Mouse (Mus musculus) heart, postnatal 0 days (tissue): ENCODE results near the gene Chst15. TPM values are rescaled to one million over a fixed set of nuclear protein-coding genes. Genes with fewer than 3 reads are reported as not detected.

Experiments
- ATAC-seq: fragments of 200-750 bp; cut with Nextera tagmentation; 2 replicates; pipeline ENCODE4 v1.8.0; 2017; ENCODE audit warnings: low read depth, moderate number of reproducible peaks, moderate library complexity; ENCODE audit not compliant: insufficient read depth
- DNase-seq: peaks from one replicate; pipeline ENCODE4 v3.0.0-alpha.2; 2016; ENCODE audit warnings: low spot score
- H3K27ac ChIP-seq: fragments of 300-500 bp; sonication (generic); 2 replicates; pipeline ENCODE4 v1.5.1; 2014; ENCODE audit warnings: low read depth, mild to moderate bottlenecking
- H3K27me3 ChIP-seq: fragments of 300-500 bp; sonication (generic); 2 replicates; pipeline ENCODE4 v1.6.1; 2014; ENCODE audit warnings: low read length, mixed read lengths; ENCODE audit not compliant: control insufficient read depth, insufficient read depth
- H3K36me3 ChIP-seq: fragments of 300-500 bp; sonication (generic); replicated peaks from 2 replicates; pipeline ENCODE4 v1.6.1; 2014; ENCODE audit warnings: low read length, mixed read lengths; ENCODE audit not compliant: control insufficient read depth, insufficient read depth
- H3K4me1 ChIP-seq: fragments of 300-500 bp; sonication (generic); 2 replicates; pipeline ENCODE4 v1.6.1; 2014; ENCODE audit warnings: antibody characterized with exemption; ENCODE audit not compliant: control insufficient read depth, insufficient read depth
- H3K4me2 ChIP-seq: fragments of 300-500 bp; sonication (generic); 2 replicates; pipeline ENCODE4 v1.6.1; 2014; ENCODE audit warnings: low read depth, mild to moderate bottlenecking, low read length, moderate library complexity
- H3K4me3 ChIP-seq: fragments of 300-500 bp; sonication (generic); 2 replicates; pipeline ENCODE4 v1.5.1; 2014; ENCODE audit warnings: low read depth, low read length
- H3K9ac ChIP-seq: fragments of 300-500 bp; sonication (generic); replicated peaks from 2 replicates; pipeline ENCODE4 v1.6.1; 2014; ENCODE audit warnings: low read depth, low read length, mixed read lengths
- H3K9me3 ChIP-seq: fragments of 300-500 bp; sonication (generic); replicated peaks from 2 replicates; pipeline ENCODE4 v1.6.1; 2016; ENCODE audit warnings: low read length; ENCODE audit not compliant: control insufficient read depth
- CTCF ChIP-seq: IDR thresholded peaks from 2 replicates; pipeline ENCODE4 v1.5.1; 2016; ENCODE audit warnings: antibody characterized with exemption, control low read depth, low read depth
- EP300 ChIP-seq: IDR thresholded peaks from 2 replicates; pipeline ENCODE4 v1.6.1; 2016; ENCODE audit warnings: antibody characterized with exemption, low read depth
- WGBS: fragments of 180-500 bp; shearing (Covaris S2); extraction: QIAGEN DNeasy Blood & Tissue Kit; methylation state at CpG from one replicate; pipeline ENCODE4 v1.1.7; 2014; 5-methylcytosine and 5-hydroxymethylcytosine counted together
- polyA plus RNA-seq: library from polyadenylated mRNA; unstranded; fragments of >200 nt; fragmentation: Nextera tagmentation; extraction: Ambion mirVana; gene quantifications from 2 replicates; pipeline ENCODE4 v1.2.1, GENCODE M21; 2015
- total RNA-seq: library from RNA; depleted of rRNA; stranded (reverse); fragments of >200 nt; gene quantifications from 2 replicates; pipeline ENCODE4 v1.2.3, GENCODE M21; 2014; ENCODE audit warnings: low replicate concordance

The Chst15 gene
- total and polyA plus RNA-seq, 2 experiments from 2014 or later = 4.3 to 5.8 TPM

DNA sequence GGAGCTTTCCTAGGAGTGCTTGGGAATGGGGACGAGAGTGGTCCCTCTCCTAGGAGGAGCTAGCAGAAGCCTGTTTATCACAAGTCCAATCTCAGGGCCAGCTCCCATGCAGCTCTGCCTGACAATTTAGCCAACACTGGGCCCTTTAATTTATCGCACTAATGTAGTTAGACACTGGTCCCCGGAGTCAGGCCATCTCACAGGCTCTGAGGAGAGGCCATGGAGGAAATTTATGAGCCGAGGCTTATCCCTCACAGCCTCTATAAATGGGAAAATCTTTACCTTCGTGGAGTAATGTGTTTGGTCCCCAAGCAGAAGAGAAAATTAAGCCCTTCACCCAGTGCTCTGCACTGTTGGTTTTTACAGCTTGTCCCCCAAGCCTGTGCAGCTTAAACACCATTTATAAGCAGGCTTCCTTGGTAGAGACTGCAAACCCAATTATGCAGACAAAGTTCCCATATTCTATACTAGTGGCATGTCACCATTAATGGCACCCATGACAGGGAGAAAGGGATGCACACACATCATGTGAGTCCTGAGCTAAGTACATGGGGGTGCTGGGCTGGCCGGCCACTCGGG, 18.5 kb downstream of the Chst15 start:
- no peak overlapping the region for H3K4me2 ChIP-seq
- H3K9me3 ChIP-seq = no peaks in the 10 kb centered on the region
- TF ChIP-seq EP300 (no peak), CTCF (no peak)

DNA sequence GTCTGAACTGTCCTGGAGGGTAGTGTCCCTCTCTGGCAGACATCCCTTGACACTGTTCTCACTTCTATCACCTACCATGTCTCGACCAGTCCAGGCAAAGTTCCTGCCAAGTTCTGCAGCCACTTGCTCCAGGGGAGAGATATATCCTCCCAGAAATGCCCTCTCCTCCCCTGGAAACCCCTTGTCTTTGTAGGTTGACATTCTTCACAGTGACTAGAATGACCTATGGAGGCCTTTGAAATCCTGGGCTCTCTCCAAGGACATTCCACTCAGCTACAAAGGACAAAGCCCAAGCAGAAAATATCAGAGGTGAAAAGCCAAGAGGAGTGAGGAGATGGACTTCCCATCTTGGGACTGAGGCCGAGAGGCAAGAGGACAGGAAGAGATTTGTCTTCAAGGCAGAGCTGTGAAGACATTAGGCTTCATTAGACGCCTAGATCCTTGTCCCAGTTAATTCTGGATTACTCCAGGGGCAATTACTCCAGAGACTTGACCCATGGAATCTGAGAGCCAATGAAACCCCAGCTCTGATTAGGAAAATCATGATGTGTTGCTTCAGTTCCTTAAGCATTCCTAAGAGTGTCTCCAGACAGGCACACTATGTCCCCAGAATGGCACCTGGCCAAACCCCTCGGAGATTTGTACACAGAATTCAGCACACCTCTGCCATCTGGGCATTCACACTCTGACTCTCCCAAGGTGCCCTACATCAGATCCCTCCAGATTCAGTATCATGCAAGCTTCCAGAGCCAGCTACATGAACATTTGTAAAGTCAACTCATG, 20.2 kb downstream of the Chst15 start:
- no peak for ATAC-seq
- Histone ChIP-seq H3K27me3 (no peaks in the 10 kb centered on the region), H3K4me2 (no peak overlapping the region), H3K9ac (no peak overlapping the region), H3K4me3 (no peak overlapping the region), H3K36me3 (no peaks in the 10 kb centered on the region), H3K9me3 (no peaks in the 10 kb centered on the region), H3K27ac (no peak overlapping the region), H3K4me1 (peaks cover 7% of the 10 kb centered on the region; the same call in 1 of the 2 replicates)
- WGBS = 56% methylated on average over 4 of the region's 4 CpGs
- no peak for DNase-seq
- TF ChIP-seq CTCF (no peak), EP300 (no peak)

More for the DNA sequence above, 18.5 kb downstream of the Chst15 start:
- Histone ChIP-seq H3K9ac (no peak overlapping the region), H3K36me3 (no peaks in the 10 kb centered on the region), H3K4me3 (no peak overlapping the region), H3K27ac (no peak overlapping the region), H3K4me1 (peaks cover 13% of the 10 kb centered on the region; the same call in 1 of the 2 replicates), H3K27me3 (no peaks in the 10 kb centered on the region)
- 82% methylated on average over 7 of the region's 7 CpGs for WGBS
- DNase-seq (no peak), ATAC-seq (no peak)

DNA sequence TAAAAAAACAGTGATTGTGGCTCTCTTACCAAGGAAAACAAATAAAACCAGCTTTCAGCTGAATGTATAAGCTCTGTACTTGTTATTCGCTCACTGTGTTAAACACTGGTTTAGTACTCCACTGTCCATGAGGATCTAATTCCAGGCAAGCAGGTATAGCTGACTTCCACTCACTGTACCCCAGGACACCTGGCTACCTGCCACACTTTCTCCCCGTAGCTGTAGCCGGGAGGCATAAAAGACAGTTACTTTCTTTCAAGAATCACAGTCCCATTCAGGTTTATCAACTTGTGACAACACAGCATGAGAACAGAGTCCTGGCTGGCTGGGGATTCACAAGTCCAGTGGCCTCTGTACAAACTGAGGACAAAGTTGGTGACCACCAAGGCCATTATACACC, 20.9 kb downstream of the Chst15 start:
- no peak for DNase-seq
- Histone ChIP-seq H3K27ac (no peak overlapping the region), H3K36me3 (no peaks in the 10 kb centered on the region), H3K4me1 (peaks cover 7% of the 10 kb centered on the region; the same call in 1 of the 2 replicates), H3K4me3 (no peak overlapping the region), H3K27me3 (no peaks in the 10 kb centered on the region), H3K4me2 (no peak overlapping the region), H3K9ac (no peak overlapping the region), H3K9me3 (no peaks in the 10 kb centered on the region)
- TF ChIP-seq EP300 = no peak
- TF ChIP-seq CTCF = no peak
- no peak for ATAC-seq
- WGBS = 83% methylated on average over 3 of the region's 3 CpGs

DNA sequence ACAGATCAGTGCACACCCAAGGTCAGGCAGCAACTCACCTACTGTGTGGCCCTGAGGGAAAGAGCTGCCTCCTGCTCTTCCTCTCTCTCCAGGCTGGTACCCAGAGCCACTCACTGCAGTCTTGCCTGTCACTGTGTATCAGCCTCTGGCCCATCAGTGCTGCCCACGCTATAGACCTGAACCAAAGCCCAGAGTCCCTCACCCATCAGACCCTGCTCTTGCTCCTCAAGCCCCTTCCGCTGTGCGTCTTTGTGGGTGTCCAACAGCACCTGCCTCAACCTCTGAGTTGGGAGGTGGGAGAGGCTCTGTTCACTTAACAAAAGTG, 29.7 kb downstream of the Chst15 start:
- WGBS = 78% methylated on average over 3 of the region's 3 CpGs
- H3K9me3 ChIP-seq = no peaks in the 10 kb centered on the region
- ATAC-seq (no peak), DNase-seq (no peak)
- H3K27me3 ChIP-seq = no peaks in the 10 kb centered on the region
- no peaks in the 10 kb centered on the region for H3K36me3 ChIP-seq
- H3K9ac ChIP-seq = no peak overlapping the region
- H3K27ac ChIP-seq = peak overlapping the region; percentile 14; the same call in 1 of the 2 replicates
- H3K4me2 ChIP-seq = no peak overlapping the region
- H3K4me1 ChIP-seq = peaks cover 22% of the 10 kb centered on the region
- H3K4me3 ChIP-seq = no peak overlapping the region
- TF ChIP-seq CTCF (no peak), EP300 (no peak)

DNA sequence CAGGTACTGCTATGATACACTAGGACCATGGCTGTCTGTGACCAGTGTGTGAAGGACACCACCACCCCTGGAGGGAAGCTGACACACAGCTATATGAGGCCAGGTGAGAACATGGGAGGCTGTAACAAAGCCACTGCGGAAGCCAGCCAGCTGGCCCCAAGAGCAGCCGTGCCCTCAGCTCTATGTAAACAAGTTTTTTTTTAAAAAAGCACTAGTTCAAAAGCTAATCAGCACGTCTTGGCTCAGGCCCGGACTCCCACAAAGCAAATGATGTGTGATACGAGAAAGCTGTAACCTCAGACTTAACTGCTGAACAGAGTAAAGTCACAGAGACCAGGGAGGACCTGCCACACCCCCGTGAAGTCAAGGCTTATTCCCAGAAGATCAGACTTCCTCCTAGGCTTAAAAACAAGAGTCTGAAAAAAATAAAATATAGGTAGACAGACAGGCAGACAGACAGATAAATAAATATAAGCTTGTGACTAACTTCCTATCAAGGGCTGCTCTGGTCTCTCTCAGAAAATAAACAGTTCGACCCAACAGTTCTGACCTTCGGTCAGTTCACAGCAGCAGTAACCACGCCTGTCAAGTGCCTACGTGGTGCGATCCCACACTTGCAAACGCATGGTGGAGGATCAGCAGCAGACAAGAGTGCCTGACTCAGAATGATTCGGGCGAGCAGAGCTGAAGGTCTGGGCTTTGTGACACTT, 30.2 kb downstream of the Chst15 start:
- Histone ChIP-seq H3K9ac (no peak overlapping the region), H3K4me1 (peaks cover 22% of the 10 kb centered on the region), H3K27ac (peak overlapping the region; percentile 22), H3K4me3 (no peak overlapping the region), H3K27me3 (no peaks in the 10 kb centered on the region), H3K36me3 (no peaks in the 10 kb centered on the region), H3K4me2 (no peak overlapping the region), H3K9me3 (no peaks in the 10 kb centered on the region)
- no peak; the same call in 1 of the 2 replicates for ATAC-seq
- no peak for DNase-seq
- TF ChIP-seq CTCF = no peak
- no peak for TF ChIP-seq EP300
- WGBS = 35% methylated on average over 14 of the region's 14 CpGs
